Mouse (Mus musculus): ENCODE measurements around the gene Fgfr2.

GRCm38 (mm10) chr7:130949331-130949751 is 2173.8 kb downstream of the Fgfr2 start:
- TF ChIP-seq CTCF (IDR thresholded peaks at IDR 0.05) (no peak), EP300 (IDR thresholded peaks at IDR 0.05) (no peak)
